Mouse (Mus musculus) liver, embryonic 11.5 days (tissue): ENCODE data around the gene Esam. TPM values are rescaled to one million over a fixed set of nuclear protein-coding genes. Genes with fewer than 3 reads are reported as not detected.

ENCODE experiments used
- ATAC-seq: fragments of 200-750 bp; cut with Nextera tagmentation; replicated peaks from 2 replicates; pipeline ENCODE4 v1.8.0; 2017; ENCODE audit warnings: moderate number of reproducible peaks, mild to moderate bottlenecking, moderate TSS enrichment, moderate library complexity; ENCODE audit not compliant: low FRiP score
- DNase-seq: peaks from one replicate; pipeline ENCODE4 v3.0.0-alpha.2; 2017; ENCODE audit warnings: low spot score
- H3K27ac ChIP-seq: fragments of 300-500 bp; sonication (generic); 2 replicates; pipeline ENCODE4 v1.5.1; 2014; ENCODE audit warnings: mild to moderate bottlenecking, low read depth, low read length, control low read depth
- H3K27me3 ChIP-seq: fragments of 300-500 bp; sonication (generic); replicated peaks from 2 replicates; pipeline ENCODE4 v1.6.1; 2014; ENCODE audit warnings: low read length, mixed read lengths; ENCODE audit not compliant: control insufficient read depth, insufficient read depth
- H3K36me3 ChIP-seq: fragments of 300-500 bp; sonication (generic); 2 replicates; pipeline ENCODE4 v1.6.1; 2014; ENCODE audit warnings: mild to moderate bottlenecking, low read length, moderate library complexity, mixed read lengths; ENCODE audit not compliant: control insufficient read depth, insufficient read depth
- H3K4me1 ChIP-seq: fragments of 300-500 bp; sonication (generic); replicated peaks from 2 replicates; pipeline ENCODE4 v1.6.1; 2014; ENCODE audit warnings: low read length, mixed read lengths; ENCODE audit not compliant: control insufficient read depth, insufficient read depth
- H3K4me2 ChIP-seq: fragments of 300-500 bp; sonication (generic); 2 replicates; pipeline ENCODE4 v1.6.1; 2014; ENCODE audit warnings: mild to moderate bottlenecking, control low read depth, moderate library complexity
- H3K4me3 ChIP-seq: fragments of 300-500 bp; sonication (generic); 2 replicates; pipeline ENCODE4 v1.5.1; 2014; ENCODE audit warnings: low read depth, low read length, control low read depth
- H3K9ac ChIP-seq: fragments of 300-500 bp; sonication (generic); 2 replicates; pipeline ENCODE4 v1.6.1; 2014; ENCODE audit warnings: low read depth, low read length, control low read depth
- H3K9me3 ChIP-seq: fragments of 300-500 bp; sonication (generic); 2 replicates; pipeline ENCODE4 v1.6.1; 2016; ENCODE audit warnings: low read length, inconsistent platforms, mixed read lengths; ENCODE audit not compliant: control insufficient read depth
- WGBS: fragments of 180-500 bp; shearing (Covaris S2); extraction: QIAGEN DNeasy Blood & Tissue Kit; methylation state at CpG from one replicate; pipeline ENCODE4 v1.1.7; 2014; 5-methylcytosine and 5-hydroxymethylcytosine counted together
- polyA plus RNA-seq: library from polyadenylated mRNA; unstranded; fragments of >200 nt; fragmentation: Nextera tagmentation; extraction: Ambion mirVana; gene quantifications from 2 replicates; pipeline ENCODE4 v1.2.1, GENCODE M21; 2014

The Esam gene
- polyA plus RNA-seq, 1 experiment from 2014 or later, result 34.9 TPM

DNA sequence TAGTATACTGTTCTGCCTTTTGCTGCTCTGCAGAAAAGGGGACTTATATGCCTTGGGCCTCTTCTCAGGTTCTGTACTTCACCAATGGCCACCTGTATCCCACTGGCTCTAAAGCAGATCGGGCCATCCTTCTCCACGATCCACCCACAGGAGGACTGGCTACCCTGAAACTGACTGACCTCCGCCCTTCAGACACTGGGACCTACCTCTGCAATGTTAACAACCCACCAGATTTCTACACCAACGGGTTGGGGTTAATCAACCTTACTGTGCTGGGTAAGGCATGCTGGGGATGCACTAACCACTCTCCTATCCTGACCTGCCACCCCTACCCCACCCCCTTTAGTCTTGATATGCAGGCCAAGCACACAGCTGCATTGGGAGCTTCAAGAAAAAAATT is 12.3 kb downstream of the Esam start:
- DNase-seq (no peak), ATAC-seq (no peak)
- peaks cover 2% of the 10 kb centered on the region for H3K27me3 ChIP-seq
- H3K4me3 ChIP-seq, result no peak overlapping the region
- H3K9ac ChIP-seq, result no peak overlapping the region
- no peaks in the 10 kb centered on the region for H3K9me3 ChIP-seq
- H3K36me3 ChIP-seq, result no peaks in the 10 kb centered on the region
- H3K27ac ChIP-seq, result no peak overlapping the region
- H3K4me2 ChIP-seq, result no peak overlapping the region
- H3K4me1 ChIP-seq, result peaks cover 9% of the 10 kb centered on the region
- WGBS, result 87% methylated on average over 4 of the region's 4 CpGs

DNA sequence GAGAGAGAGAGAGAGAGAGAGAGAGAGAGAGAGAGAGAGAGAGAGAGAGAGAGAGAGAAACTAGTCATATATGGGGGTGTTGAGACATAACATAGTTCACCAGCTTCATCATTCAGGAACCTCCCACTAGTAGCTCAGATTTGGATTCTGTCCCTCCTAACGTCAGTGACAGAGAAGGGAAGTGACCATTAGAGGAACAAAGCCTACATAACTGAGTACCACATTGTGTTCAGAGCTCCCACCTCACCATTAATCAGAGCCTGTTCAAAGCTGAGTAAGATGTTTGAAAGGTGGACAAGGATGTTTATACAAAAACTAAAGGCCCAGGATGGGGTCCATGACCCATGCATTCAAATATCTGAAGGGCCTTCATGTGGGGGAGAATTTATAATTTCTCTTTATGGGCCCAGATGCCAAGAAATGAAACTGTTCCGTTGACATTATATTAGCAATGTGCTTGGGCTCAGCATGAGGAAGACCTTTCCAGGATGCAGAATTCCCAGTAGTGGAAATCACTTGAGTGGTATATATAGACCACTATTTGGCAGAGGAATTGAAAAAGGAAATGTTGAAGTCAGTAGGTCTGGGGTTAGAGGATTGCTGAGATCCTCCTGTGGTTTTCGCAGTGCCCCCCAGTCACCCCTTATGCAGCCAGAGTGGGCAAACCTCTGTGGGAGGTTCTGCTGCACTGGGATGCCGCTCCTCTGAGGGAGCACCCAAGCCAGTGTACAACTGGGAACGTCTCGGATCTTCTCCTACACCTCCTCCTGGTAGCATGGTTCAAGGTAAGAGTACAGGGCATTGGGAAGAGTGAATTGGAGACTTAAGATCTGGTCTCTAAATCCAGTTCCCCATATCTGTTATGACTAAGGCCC is 13.1 kb downstream of the Esam start:
- H3K27me3 ChIP-seq, result peaks cover 8% of the 10 kb centered on the region
- no peak overlapping the region for H3K27ac ChIP-seq
- no peaks in the 10 kb centered on the region for H3K9me3 ChIP-seq
- no peak overlapping the region for H3K4me2 ChIP-seq
- no peak overlapping the region for H3K9ac ChIP-seq
- H3K36me3 ChIP-seq, result no peaks in the 10 kb centered on the region
- ATAC-seq (no peak), DNase-seq (no peak)
- peaks cover 16% of the 10 kb centered on the region for H3K4me1 ChIP-seq
- no peak overlapping the region for H3K4me3 ChIP-seq
- WGBS, result 78% methylated on average over 6 of the region's 6 CpGs

DNA sequence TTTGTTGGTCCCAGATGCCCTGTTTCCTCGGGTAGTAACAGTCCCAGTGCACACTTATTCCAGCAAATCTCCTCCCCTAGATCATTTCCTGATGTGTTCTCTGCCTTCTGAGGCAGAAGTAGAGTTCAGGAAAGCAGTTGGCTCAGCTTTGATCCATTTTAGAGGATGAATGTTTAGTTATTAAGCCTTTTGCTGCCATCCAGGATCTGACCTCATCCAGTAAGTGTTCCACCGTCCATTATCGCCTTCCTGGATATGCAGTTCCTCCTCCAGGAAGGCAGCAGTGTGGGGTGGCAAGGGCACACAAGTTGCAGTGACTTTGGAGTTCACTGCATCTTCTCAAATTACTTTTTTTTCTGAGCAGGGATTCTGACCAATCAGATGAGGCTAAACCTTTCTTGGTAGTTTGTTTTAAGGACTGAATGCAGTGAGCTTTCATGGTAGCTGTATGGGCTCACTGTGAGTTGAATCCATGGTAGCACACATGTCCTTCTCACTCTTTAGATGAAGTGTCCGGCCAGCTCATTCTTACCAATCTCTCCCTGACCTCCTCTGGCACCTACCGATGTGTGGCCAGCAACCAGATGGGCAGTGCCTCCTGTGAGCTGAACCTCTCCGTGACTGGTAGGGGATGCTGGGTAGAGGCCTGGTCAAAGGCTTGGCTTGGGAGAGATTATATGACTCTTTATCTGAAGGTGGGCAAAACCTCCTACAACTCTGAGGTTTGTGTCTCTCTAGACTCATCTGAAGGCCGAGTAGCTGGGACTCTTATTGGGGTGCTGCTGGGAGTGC is 14.2 kb downstream of the Esam start:
- Histone ChIP-seq H3K36me3 (no peaks in the 10 kb centered on the region), H3K4me3 (no peak overlapping the region), H3K27ac (no peak overlapping the region), H3K9ac (no peak overlapping the region), H3K27me3 (peaks cover 14% of the 10 kb centered on the region), H3K4me1 (peaks cover 16% of the 10 kb centered on the region), H3K4me2 (no peak overlapping the region), H3K9me3 (no peaks in the 10 kb centered on the region)
- ATAC-seq, result no peak
- no peak for DNase-seq
- 71% methylated on average over 7 of the region's 7 CpGs for WGBS

- H3K4me1 ChIP-seq, result peaks cover 16% of the 10 kb centered on the region
- ATAC-seq (no peak), DNase-seq (no peak)
- WGBS, result 40% methylated on average over 12 of the region's 12 CpGs
- no peaks in the 10 kb centered on the region for H3K36me3 ChIP-seq
- no peak overlapping the region for H3K9ac ChIP-seq
- H3K4me2 ChIP-seq, result peak overlapping the region; percentile 75
- H3K9me3 ChIP-seq, result no peaks in the 10 kb centered on the region
- H3K4me3 ChIP-seq, result peak overlapping the region; percentile 46; the same call in 1 of the 2 replicates
- H3K27me3 ChIP-seq, result peaks cover 14% of the 10 kb centered on the region
- no peak overlapping the region for H3K27ac ChIP-seq
Observed at GRCm38 (mm10) chr9:37543869-37544440, 16.1 kb downstream of the Esam start.

GRCm38 (mm10) chr9:37544447-37545165 is 16.7 kb downstream of the Esam start:
- WGBS, result 4% methylated on average over 29 of the region's 29 CpGs
- Histone ChIP-seq H3K9ac (no peak overlapping the region; the same call in 1 of the 2 replicates), H3K36me3 (no peaks in the 10 kb centered on the region), H3K4me1 (peaks cover 14% of the 10 kb centered on the region), H3K27ac (no peak overlapping the region), H3K4me2 (peak overlapping the region; percentile 75), H3K27me3 (peaks cover 18% of the 10 kb centered on the region), H3K9me3 (no peaks in the 10 kb centered on the region), H3K4me3 (peak overlapping the region; percentile 46)
- DNase-seq, result no peak
- ATAC-seq, result peak; percentile 66

GRCm38 (mm10) chr9:37545166-37545610 is 17.3 kb downstream of the Esam start:
- 29% methylated on average over 17 of the region's 17 CpGs for WGBS
- Histone ChIP-seq H3K4me1 (peaks cover 14% of the 10 kb centered on the region), H3K9me3 (no peaks in the 10 kb centered on the region), H3K27ac (no peak overlapping the region), H3K27me3 (peaks cover 22% of the 10 kb centered on the region), H3K9ac (no peak overlapping the region), H3K4me3 (peak overlapping the region; percentile 46), H3K36me3 (no peaks in the 10 kb centered on the region), H3K4me2 (peak overlapping the region; percentile 75)
- ATAC-seq (peak; percentile 25; the same call in 1 of the 2 replicates), DNase-seq (no peak)

DNA sequence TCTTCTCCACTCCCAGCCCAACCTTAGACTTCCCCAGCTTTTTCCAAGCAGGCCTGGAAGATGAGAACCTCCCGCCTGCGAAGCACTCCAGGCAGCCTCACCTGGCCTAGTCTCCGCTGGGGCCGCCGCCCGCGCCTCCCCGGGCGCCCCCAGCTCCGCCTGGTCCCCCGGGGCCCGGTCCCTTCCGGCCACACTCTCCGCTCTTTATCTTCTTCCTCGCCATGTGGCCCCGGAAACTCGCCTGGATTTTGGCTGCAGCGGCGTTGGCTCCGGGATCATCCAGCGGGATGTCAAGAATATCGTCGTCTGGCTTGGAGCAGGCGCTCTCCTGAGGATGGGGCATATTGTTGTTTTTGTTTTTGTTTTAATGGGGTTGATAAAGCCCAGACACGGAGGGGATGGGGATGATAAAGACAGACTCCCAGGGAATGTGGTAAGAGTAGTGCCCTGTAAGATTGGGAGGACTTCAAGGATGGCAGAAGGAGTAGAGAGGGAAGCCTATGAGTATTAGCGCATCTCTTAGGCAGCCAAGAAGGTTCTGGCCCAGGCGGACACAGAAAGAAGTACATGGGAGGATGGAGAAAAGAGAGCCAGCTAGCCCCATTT is 18.1 kb downstream of the Esam start:
- Histone ChIP-seq H3K4me3 (no peak overlapping the region), H3K4me2 (peak overlapping the region; percentile 13), H3K36me3 (no peaks in the 10 kb centered on the region), H3K9me3 (no peaks in the 10 kb centered on the region), H3K27me3 (peaks cover 29% of the 10 kb centered on the region), H3K27ac (no peak overlapping the region), H3K4me1 (peaks cover 16% of the 10 kb centered on the region), H3K9ac (no peak overlapping the region)
- ATAC-seq (no peak), DNase-seq (no peak)
- WGBS, result 45% methylated on average over 27 of the region's 27 CpGs

- DNase-seq, result no peak
- no peak overlapping the region for H3K9ac ChIP-seq
- no peak overlapping the region for H3K4me3 ChIP-seq
- no peak for ATAC-seq
- peaks cover 21% of the 10 kb centered on the region for H3K4me1 ChIP-seq
- 76% methylated on average over 1 of the region's 1 CpGs for WGBS
- peaks cover 39% of the 10 kb centered on the region for H3K27me3 ChIP-seq
- H3K36me3 ChIP-seq, result no peaks in the 10 kb centered on the region
- H3K9me3 ChIP-seq, result no peaks in the 10 kb centered on the region
- no peak overlapping the region for H3K4me2 ChIP-seq
- no peak overlapping the region for H3K27ac ChIP-seq
Observed at GRCm38 (mm10) chr9:37546889-37547288, 19.0 kb downstream of the Esam start.
